Mouse (Mus musculus) limb, embryonic 12.5 days (tissue): Measurements from ENCODE around the gene Dhcr24. TPM values are rescaled to one million over a fixed set of nuclear protein-coding genes. Genes with fewer than 3 reads are reported as not detected.

ENCODE experiments used
- ATAC-seq: fragments of 200-750 bp; cut with Nextera tagmentation; 2 replicates; pipeline ENCODE4 v1.8.0; 2017; ENCODE audit warnings: low read depth, moderate TSS enrichment; ENCODE audit not compliant: insufficient number of reproducible peaks, insufficient read depth, low FRiP score, low TSS enrichment
- H3K27ac ChIP-seq: fragments of 300-500 bp; sonication (generic); 2 replicates; pipeline ENCODE4 v1.5.1; 2016; ENCODE audit warnings: mild to moderate bottlenecking, moderate library complexity
- H3K27me3 ChIP-seq: fragments of 300-500 bp; sonication (generic); 2 replicates; pipeline ENCODE4 v1.6.1; 2016; ENCODE audit warnings: mild to moderate bottlenecking, moderate library complexity
- H3K36me3 ChIP-seq: fragments of 300-500 bp; sonication (generic); 2 replicates; pipeline ENCODE4 v1.6.1; 2016; ENCODE audit warnings: mild to moderate bottlenecking, moderate library complexity
- H3K4me1 ChIP-seq: fragments of 300-500 bp; sonication (generic); replicated peaks from 2 replicates; pipeline ENCODE4 v1.6.1; 2016
- H3K4me2 ChIP-seq: fragments of 300-500 bp; sonication (generic); 2 replicates; pipeline ENCODE4 v1.6.1; 2016; ENCODE audit warnings: mild to moderate bottlenecking, moderate library complexity
- H3K4me3 ChIP-seq: fragments of 300-500 bp; sonication (generic); replicated peaks from 2 replicates; pipeline ENCODE4 v1.5.1; 2016; ENCODE audit warnings: mild to moderate bottlenecking
- H3K9ac ChIP-seq: fragments of 300-500 bp; sonication (generic); replicated peaks from 2 replicates; pipeline ENCODE4 v1.6.1; 2016; ENCODE audit warnings: mild to moderate bottlenecking, moderate library complexity
- H3K9me3 ChIP-seq: fragments of 300-500 bp; sonication (generic); 2 replicates; pipeline ENCODE4 v1.6.1; 2016; ENCODE audit warnings: mild to moderate bottlenecking, moderate library complexity
- WGBS: fragments of 180-500 bp; shearing (Covaris S2); methylation state at CpG from one replicate; pipeline ENCODE4 v1.1.7; 2016; 5-methylcytosine and 5-hydroxymethylcytosine counted together
- polyA plus RNA-seq: library from polyadenylated mRNA; unstranded; fragments of >200 nt; fragmentation: Nextera tagmentation; extraction: Ambion mirVana; gene quantifications from 2 replicates; pipeline ENCODE4 v1.2.1, GENCODE M21; 2016

Dhcr24 gene
- 6.3 and 6.6 TPM in 2 replicates for polyA plus RNA-seq

- H3K4me1 ChIP-seq: peaks cover 32% of the 10 kb centered on the region
- under 1% methylated on average over 77 of the region's 89 CpGs for WGBS
- no peaks in the 10 kb centered on the region for H3K27me3 ChIP-seq
- peak; percentile 96 for ATAC-seq
- peak within 1 kb of the TSS; percentile 90 for H3K27ac ChIP-seq
- H3K4me2 ChIP-seq: peak within 1 kb of the TSS; percentile 91
- H3K9ac ChIP-seq: peak within 1 kb of the TSS; percentile 73
- peaks cover 29% of the 10 kb centered on the region for H3K36me3 ChIP-seq
- H3K9me3 ChIP-seq: no peaks in the 10 kb centered on the region
- peak within 1 kb of the TSS; percentile 93 for H3K4me3 ChIP-seq
These were observed at the start of gene Dhcr24 for GRCm38 (mm10) chr4:106560846-106561781. Gene Dhcr24, plus strand, starts transcription at chr4:106561038.

GRCm38 (mm10) chr4:106514606-106515005 lies 46.2 kb upstream of the Dhcr24 start:
- Histone ChIP-seq H3K9ac (no peak overlapping the region), H3K4me3 (no peak overlapping the region), H3K36me3 (no peaks in the 10 kb centered on the region), H3K27ac (no peak overlapping the region), H3K27me3 (peaks cover 9% of the 10 kb centered on the region; the same call in 1 of the 2 replicates), H3K9me3 (no peaks in the 10 kb centered on the region), H3K4me2 (no peak overlapping the region), H3K4me1 (no peaks in the 10 kb centered on the region)
- 46% methylated on average over 6 of the region's 6 CpGs for WGBS
- no peak for ATAC-seq

GRCm38 (mm10) chr4:106522547-106522946 lies 38.3 kb upstream of the Dhcr24 start:
- H3K36me3 ChIP-seq: no peaks in the 10 kb centered on the region
- ATAC-seq: no peak
- 0 out of 2 replicates have a peak, but pooled peaks cover 4% of the 10 kb centered on the region for H3K27me3 ChIP-seq
- H3K27ac ChIP-seq: no peak overlapping the region
- no peak overlapping the region for H3K4me3 ChIP-seq
- H3K9me3 ChIP-seq: no peaks in the 10 kb centered on the region
- H3K4me1 ChIP-seq: no peaks in the 10 kb centered on the region
- no peak overlapping the region for H3K4me2 ChIP-seq
- WGBS: 61% methylated on average over 3 of the region's 3 CpGs
- no peak overlapping the region for H3K9ac ChIP-seq

GRCm38 (mm10) chr4:106524131-106524530 lies 36.7 kb upstream of the Dhcr24 start:
- no peak for ATAC-seq
- 76% methylated on average over 2 of the region's 2 CpGs for WGBS
- no peak overlapping the region for H3K9ac ChIP-seq

GRCm38 (mm10) chr4:106525001-106525400 lies 35.8 kb upstream of the Dhcr24 start:
- no peak overlapping the region for H3K9ac ChIP-seq
- 0 out of 2 replicates have a peak, but pooled peaks cover 8% of the 10 kb centered on the region for H3K27me3 ChIP-seq
- H3K4me3 ChIP-seq: no peak overlapping the region
- H3K27ac ChIP-seq: no peak overlapping the region
- no peak for ATAC-seq
- no peaks in the 10 kb centered on the region for H3K9me3 ChIP-seq
- H3K36me3 ChIP-seq: no peaks in the 10 kb centered on the region
- peaks cover 6% of the 10 kb centered on the region; the same call in 1 of the 2 replicates for H3K4me1 ChIP-seq
- no peak overlapping the region for H3K4me2 ChIP-seq
- WGBS: 92% methylated on average over 2 of the region's 2 CpGs

More at GRCm38 (mm10) chr4:106524131-106524530, 36.7 kb upstream of the Dhcr24 start:
- H3K27me3 ChIP-seq: 0 out of 2 replicates have a peak, but pooled peaks cover 5% of the 10 kb centered on the region
- H3K4me1 ChIP-seq: 0 out of 2 replicates have a peak, but pooled peaks cover under 1% of the 10 kb centered on the region
- no peak overlapping the region for H3K4me2 ChIP-seq
- no peak overlapping the region for H3K27ac ChIP-seq
- no peaks in the 10 kb centered on the region for H3K36me3 ChIP-seq
- no peaks in the 10 kb centered on the region for H3K9me3 ChIP-seq
- H3K4me3 ChIP-seq: no peak overlapping the region

GRCm38 (mm10) chr4:106527856-106528547 lies 32.8 kb upstream of the Dhcr24 start:
- no peaks in the 10 kb centered on the region for H3K9me3 ChIP-seq
- H3K27ac ChIP-seq: no peak overlapping the region
- 0 out of 2 replicates have a peak, but pooled peaks cover 8% of the 10 kb centered on the region for H3K27me3 ChIP-seq
- no peaks in the 10 kb centered on the region for H3K36me3 ChIP-seq
- H3K4me1 ChIP-seq: peaks cover 6% of the 10 kb centered on the region; the same call in 1 of the 2 replicates
- no peak overlapping the region for H3K4me3 ChIP-seq
- H3K4me2 ChIP-seq: no peak overlapping the region
- ATAC-seq: no peak
- H3K9ac ChIP-seq: no peak overlapping the region
- 68% methylated on average over 7 of the region's 7 CpGs for WGBS

- Histone ChIP-seq H3K27me3 (0 out of 2 replicates have a peak, but pooled peaks cover 8% of the 10 kb centered on the region), H3K9me3 (no peaks in the 10 kb centered on the region), H3K4me2 (peak overlapping the region; percentile 50), H3K27ac (no peak overlapping the region), H3K9ac (no peak overlapping the region; the same call in 1 of the 2 replicates), H3K4me3 (0 out of 2 replicates have a peak overlapping the region, but pooled peaks have one; percentile 8), H3K36me3 (no peaks in the 10 kb centered on the region), H3K4me1 (peaks cover 6% of the 10 kb centered on the region; the same call in 1 of the 2 replicates)
- ATAC-seq: peak; percentile 72
- WGBS: 14% methylated on average over 17 of the region's 17 CpGs
These were observed 31.3 kb upstream of the Dhcr24 start for GRCm38 (mm10) chr4:106529375-106530112.

- 0 out of 2 replicates have a peak, but pooled peaks cover 8% of the 10 kb centered on the region for H3K27me3 ChIP-seq
- no peaks in the 10 kb centered on the region for H3K9me3 ChIP-seq
- no peak overlapping the region for H3K27ac ChIP-seq
- WGBS: 65% methylated on average over 9 of the region's 9 CpGs
- H3K4me1 ChIP-seq: peaks cover 6% of the 10 kb centered on the region; the same call in 1 of the 2 replicates
- H3K4me3 ChIP-seq: no peak overlapping the region
- no peak overlapping the region for H3K9ac ChIP-seq
- H3K4me2 ChIP-seq: no peak overlapping the region
- no peaks in the 10 kb centered on the region for H3K36me3 ChIP-seq
- ATAC-seq: peak; percentile 69; the same call in 1 of the 2 replicates
These were observed 30.7 kb upstream of the Dhcr24 start for GRCm38 (mm10) chr4:106530113-106530482.

GRCm38 (mm10) chr4:106533421-106534080 lies 27.3 kb upstream of the Dhcr24 start:
- no peak overlapping the region for H3K9ac ChIP-seq
- no peaks in the 10 kb centered on the region for H3K9me3 ChIP-seq
- no peak overlapping the region for H3K4me3 ChIP-seq
- H3K4me2 ChIP-seq: no peak overlapping the region
- ATAC-seq: no peak
- H3K27ac ChIP-seq: no peak overlapping the region
- H3K27me3 ChIP-seq: peaks cover 12% of the 10 kb centered on the region; the same call in 1 of the 2 replicates
- 49% methylated on average over 7 of the region's 7 CpGs for WGBS
- H3K36me3 ChIP-seq: no peaks in the 10 kb centered on the region
- peaks cover 6% of the 10 kb centered on the region; the same call in 1 of the 2 replicates for H3K4me1 ChIP-seq

- H3K4me1 ChIP-seq: peaks cover 5% of the 10 kb centered on the region; the same call in 1 of the 2 replicates
- no peak overlapping the region for H3K9ac ChIP-seq
- H3K4me2 ChIP-seq: no peak overlapping the region
- no peaks in the 10 kb centered on the region for H3K9me3 ChIP-seq
- ATAC-seq: no peak
- H3K4me3 ChIP-seq: no peak overlapping the region
- H3K36me3 ChIP-seq: no peaks in the 10 kb centered on the region
- WGBS: 72% methylated on average over 7 of the region's 7 CpGs
- H3K27me3 ChIP-seq: peaks cover 9% of the 10 kb centered on the region; the same call in 1 of the 2 replicates
- no peak overlapping the region for H3K27ac ChIP-seq
These were observed 26.6 kb upstream of the Dhcr24 start for GRCm38 (mm10) chr4:106534256-106534655.
